Mouse (Mus musculus) midbrain, embryonic 12.5 days (tissue): Measurements from ENCODE around the gene Khnyn. TPM values are rescaled to one million over a fixed set of nuclear protein-coding genes. Genes with fewer than 3 reads are reported as not detected.

Experiments used
- ATAC-seq: fragments of 200-750 bp; cut with Nextera tagmentation; 2 replicates; pipeline ENCODE4 v1.8.0; 2017; ENCODE audit warnings: low read depth, moderate TSS enrichment, moderate library complexity; ENCODE audit not compliant: low FRiP score
- H3K27ac ChIP-seq: fragments of 300-500 bp; sonication (generic); replicated peaks from 2 replicates; pipeline ENCODE4 v1.5.1; 2016; ENCODE audit warnings: mild to moderate bottlenecking
- H3K27me3 ChIP-seq: fragments of 300-500 bp; sonication (generic); 2 replicates; pipeline ENCODE4 v1.6.1; 2016; ENCODE audit warnings: mild to moderate bottlenecking
- H3K36me3 ChIP-seq: fragments of 300-500 bp; sonication (generic); 2 replicates; pipeline ENCODE4 v1.6.1; 2016
- H3K4me1 ChIP-seq: fragments of 300-500 bp; sonication (generic); 2 replicates; pipeline ENCODE4 v1.6.1; 2016
- H3K4me2 ChIP-seq: fragments of 300-500 bp; sonication (generic); replicated peaks from 2 replicates; pipeline ENCODE4 v1.6.1; 2016; ENCODE audit warnings: mild to moderate bottlenecking, moderate library complexity
- H3K4me3 ChIP-seq: fragments of 300-500 bp; sonication (generic); 2 replicates; pipeline ENCODE4 v1.5.1; 2016; ENCODE audit warnings: mild to moderate bottlenecking
- H3K9ac ChIP-seq: fragments of 300-500 bp; sonication (generic); replicated peaks from 2 replicates; pipeline ENCODE4 v1.6.1; 2016; ENCODE audit warnings: mild to moderate bottlenecking, moderate library complexity
- H3K9me3 ChIP-seq: fragments of 300-500 bp; sonication (generic); 2 replicates; pipeline ENCODE4 v1.6.1; 2016; ENCODE audit warnings: mild to moderate bottlenecking
- WGBS: fragments of 180-500 bp; shearing (Covaris S2); methylation state at CpG from one replicate; pipeline ENCODE4 v1.1.7; 2016; 5-methylcytosine and 5-hydroxymethylcytosine counted together
- polyA plus RNA-seq: library from polyadenylated mRNA; unstranded; fragments of >200 nt; fragmentation: Nextera tagmentation; extraction: Ambion mirVana; gene quantifications from 2 replicates; pipeline ENCODE4 v1.2.1, GENCODE M21; 2016

The Khnyn gene
- polyA plus RNA-seq, 1 experiment from 2014 or later: 21.5 TPM

GRCm38 (mm10) chr14:55897671-55898070 lies 12.9 kb downstream of the Khnyn start:
- Histone ChIP-seq H3K36me3 (peaks cover 46% of the 10 kb centered on the region), H3K4me2 (no peak overlapping the region), H3K4me1 (peaks cover 13% of the 10 kb centered on the region), H3K9ac (no peak overlapping the region), H3K4me3 (no peak overlapping the region), H3K9me3 (no peaks in the 10 kb centered on the region), H3K27me3 (no peaks in the 10 kb centered on the region), H3K27ac (no peak overlapping the region)
- 94% methylated on average over 12 of the region's 12 CpGs for WGBS
- no peak for ATAC-seq

GRCm38 (mm10) chr14:55898947-55899346 lies 14.2 kb downstream of the Khnyn start:
- no peak for ATAC-seq
- H3K9ac ChIP-seq: no peak overlapping the region
- no peak overlapping the region for H3K4me3 ChIP-seq

GRCm38 (mm10) chr14:55899701-55900413 lies 15.1 kb downstream of the Khnyn start, which contains the start of gene Sdr39u1:
Sdr39u1 (minus strand) TSS chr14:55900293.
- H3K4me1 ChIP-seq: peaks cover 13% of the 10 kb centered on the region
- ATAC-seq: peak; percentile 91
- H3K4me2 ChIP-seq: peak within 1 kb of the TSS; percentile 74
- H3K27me3 ChIP-seq: no peaks in the 10 kb centered on the region
- peak within 1 kb of the TSS; percentile 65 for H3K9ac ChIP-seq
- WGBS: 5% methylated on average over 39 of the region's 39 CpGs
- 0 out of 2 replicates have a peak within 1 kb of the TSS, but pooled peaks have one; percentile 31 for H3K27ac ChIP-seq
- peaks cover 28% of the 10 kb centered on the region for H3K36me3 ChIP-seq
- H3K9me3 ChIP-seq: no peaks in the 10 kb centered on the region
- H3K4me3 ChIP-seq: peak within 1 kb of the TSS; percentile 46

More at GRCm38 (mm10) chr14:55898947-55899346, 14.2 kb downstream of the Khnyn start:
- no peak overlapping the region for H3K4me2 ChIP-seq
- WGBS: 92% methylated on average over 7 of the region's 7 CpGs
- no peak overlapping the region for H3K27ac ChIP-seq
- no peaks in the 10 kb centered on the region for H3K27me3 ChIP-seq
- peaks cover 37% of the 10 kb centered on the region for H3K36me3 ChIP-seq
- H3K4me1 ChIP-seq: peaks cover 13% of the 10 kb centered on the region
- H3K9me3 ChIP-seq: no peaks in the 10 kb centered on the region

GRCm38 (mm10) chr14:55900414-55900755 lies 15.6 kb downstream of the Khnyn start:
- peak overlapping the region; percentile 46 for H3K4me3 ChIP-seq
- no peak; the same call in 1 of the 2 replicates for ATAC-seq
- H3K27ac ChIP-seq: no peak overlapping the region
- H3K9me3 ChIP-seq: no peaks in the 10 kb centered on the region
- H3K4me1 ChIP-seq: peaks cover 13% of the 10 kb centered on the region
- 11% methylated on average over 12 of the region's 12 CpGs for WGBS
- H3K27me3 ChIP-seq: no peaks in the 10 kb centered on the region
- H3K36me3 ChIP-seq: peaks cover 22% of the 10 kb centered on the region
- H3K9ac ChIP-seq: peak overlapping the region; percentile 65
- H3K4me2 ChIP-seq: peak overlapping the region; percentile 74

- H3K36me3 ChIP-seq: no peaks in the 10 kb centered on the region
- H3K27me3 ChIP-seq: no peaks in the 10 kb centered on the region
- 38% methylated on average over 1 of the region's 1 CpGs for WGBS
- no peak overlapping the region for H3K27ac ChIP-seq
- H3K4me2 ChIP-seq: no peak overlapping the region
- H3K4me3 ChIP-seq: no peak overlapping the region
- no peak overlapping the region for H3K9ac ChIP-seq
- H3K9me3 ChIP-seq: no peaks in the 10 kb centered on the region
- no peak for ATAC-seq
- peaks cover 4% of the 10 kb centered on the region for H3K4me1 ChIP-seq
These were observed 20.8 kb downstream of the Khnyn start for GRCm38 (mm10) chr14:55905518-55905917.

GRCm38 (mm10) chr14:55913406-55913805 lies 28.7 kb downstream of the Khnyn start:
- H3K9ac ChIP-seq: no peak overlapping the region
- 64% methylated on average over 4 of the region's 4 CpGs for WGBS
- H3K4me3 ChIP-seq: no peak overlapping the region
- no peaks in the 10 kb centered on the region for H3K4me1 ChIP-seq
- H3K27me3 ChIP-seq: no peaks in the 10 kb centered on the region
- no peaks in the 10 kb centered on the region for H3K36me3 ChIP-seq
- no peak overlapping the region for H3K4me2 ChIP-seq
- no peak overlapping the region for H3K27ac ChIP-seq
- H3K9me3 ChIP-seq: no peaks in the 10 kb centered on the region
- ATAC-seq: no peak

- Histone ChIP-seq H3K9ac (no peak overlapping the region), H3K4me2 (0 out of 2 replicates have a peak overlapping the region, but pooled peaks have one; percentile 27)
- 40% methylated on average over 14 of the region's 14 CpGs for WGBS
These were observed 33.7 kb downstream of the Khnyn start for GRCm38 (mm10) chr14:55918240-55919082.

GRCm38 (mm10) chr14:55922475-55923232 lies 37.9 kb downstream of the Khnyn start:
- WGBS: 85% methylated on average over 7 of the region's 7 CpGs

More at GRCm38 (mm10) chr14:55918240-55919082, 33.7 kb downstream of the Khnyn start:
- H3K27ac ChIP-seq: no peak overlapping the region
- H3K4me1 ChIP-seq: no peaks in the 10 kb centered on the region
- no peak overlapping the region for H3K4me3 ChIP-seq
- no peaks in the 10 kb centered on the region for H3K36me3 ChIP-seq
- H3K9me3 ChIP-seq: no peaks in the 10 kb centered on the region
- peak; percentile 72; the same call in 1 of the 2 replicates for ATAC-seq
- H3K27me3 ChIP-seq: peaks cover 6% of the 10 kb centered on the region

GRCm38 (mm10) chr14:55926847-55927246 lies 42.1 kb downstream of the Khnyn start:
- H3K4me1 ChIP-seq: no peaks in the 10 kb centered on the region
- no peak overlapping the region for H3K9ac ChIP-seq
- no peaks in the 10 kb centered on the region for H3K9me3 ChIP-seq
- H3K4me3 ChIP-seq: no peak overlapping the region
- no peak overlapping the region for H3K4me2 ChIP-seq
- ATAC-seq: no peak
- H3K27me3 ChIP-seq: no peaks in the 10 kb centered on the region
- WGBS: 94% methylated on average over 4 of the region's 4 CpGs
- H3K36me3 ChIP-seq: no peaks in the 10 kb centered on the region
- H3K27ac ChIP-seq: no peak overlapping the region

More at GRCm38 (mm10) chr14:55922475-55923232, 37.9 kb downstream of the Khnyn start:
- no peaks in the 10 kb centered on the region for H3K9me3 ChIP-seq
- no peak overlapping the region for H3K4me2 ChIP-seq
- no peak overlapping the region for H3K9ac ChIP-seq
- no peak overlapping the region for H3K27ac ChIP-seq
- no peak overlapping the region for H3K4me3 ChIP-seq
- no peaks in the 10 kb centered on the region for H3K36me3 ChIP-seq
- no peak for ATAC-seq
- H3K27me3 ChIP-seq: peaks cover 6% of the 10 kb centered on the region
- no peaks in the 10 kb centered on the region for H3K4me1 ChIP-seq

- H3K4me2 ChIP-seq: no peak overlapping the region
- no peak for ATAC-seq
- no peaks in the 10 kb centered on the region for H3K4me1 ChIP-seq
- H3K27me3 ChIP-seq: no peaks in the 10 kb centered on the region
- no peak overlapping the region for H3K9ac ChIP-seq
- no peak overlapping the region for H3K27ac ChIP-seq
- 81% methylated on average over 12 of the region's 12 CpGs for WGBS
- no peak overlapping the region for H3K4me3 ChIP-seq
- H3K36me3 ChIP-seq: no peaks in the 10 kb centered on the region
- no peaks in the 10 kb centered on the region for H3K9me3 ChIP-seq
These were observed 44.7 kb downstream of the Khnyn start for GRCm38 (mm10) chr14:55929263-55929997.

- Histone ChIP-seq H3K4me1 (no peaks in the 10 kb centered on the region), H3K27ac (no peak overlapping the region), H3K9me3 (no peaks in the 10 kb centered on the region), H3K27me3 (no peaks in the 10 kb centered on the region), H3K4me3 (no peak overlapping the region), H3K9ac (no peak overlapping the region), H3K4me2 (no peak overlapping the region), H3K36me3 (no peaks in the 10 kb centered on the region)
- 66% methylated on average over 7 of the region's 7 CpGs for WGBS
- ATAC-seq: no peak
These were observed 48.8 kb downstream of the Khnyn start for GRCm38 (mm10) chr14:55933586-55933985.
